Mouse (Mus musculus) urinary bladder, postnatal 36 days (tissue): ENCODE results near the gene Rsbn1.

Experiments used
- DNase-seq, 2 experiments: peaks; one replicate each; pipeline ENCODE4 v3.0.0; 2022; ENCODE audit warnings: low spot score in 2 of 2, mixed read lengths in 1 of 2

The Rsbn1 gene

GRCm38 (mm10) chr3:103914010-103914669, at the start of gene Rsbn1:
Gene Rsbn1 (plus strand): TSS chr3:103914120.
- peak; percentile 90 to 97 for DNase-seq

- no peak for DNase-seq
Observed at GRCm38 (mm10) chr3:103864200-103864599, 49.7 kb upstream of the Rsbn1 start.

GRCm38 (mm10) chr3:103867424-103867971, 46.4 kb upstream of the Rsbn1 start:
- no peak for DNase-seq

DNA sequence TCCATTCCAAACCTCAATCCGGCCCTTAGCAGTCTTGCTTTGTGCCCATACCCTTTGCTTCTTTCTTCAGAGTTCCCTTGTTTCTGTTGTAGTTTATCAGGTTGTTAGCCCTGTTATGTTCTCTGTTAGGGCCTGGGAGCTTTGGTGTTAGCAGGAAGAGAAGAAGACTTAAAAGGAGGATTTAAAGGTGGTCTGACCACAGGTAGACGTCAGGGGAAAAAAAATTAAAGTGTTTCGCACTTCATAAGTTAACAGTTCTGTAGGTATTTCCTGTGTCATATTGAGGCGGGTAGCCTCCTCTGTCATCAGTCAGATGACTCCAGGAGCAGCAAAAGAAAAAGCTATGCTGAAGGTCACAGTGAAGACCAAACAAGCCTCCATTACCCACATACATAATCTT, 45.9 kb upstream of the Rsbn1 start:
- no peak for DNase-seq

GRCm38 (mm10) chr3:103872663-103873098, 41.2 kb upstream of the Rsbn1 start:
- DNase-seq: no peak

GRCm38 (mm10) chr3:103874329-103874728, 39.6 kb upstream of the Rsbn1 start:
- no peak for DNase-seq

DNA sequence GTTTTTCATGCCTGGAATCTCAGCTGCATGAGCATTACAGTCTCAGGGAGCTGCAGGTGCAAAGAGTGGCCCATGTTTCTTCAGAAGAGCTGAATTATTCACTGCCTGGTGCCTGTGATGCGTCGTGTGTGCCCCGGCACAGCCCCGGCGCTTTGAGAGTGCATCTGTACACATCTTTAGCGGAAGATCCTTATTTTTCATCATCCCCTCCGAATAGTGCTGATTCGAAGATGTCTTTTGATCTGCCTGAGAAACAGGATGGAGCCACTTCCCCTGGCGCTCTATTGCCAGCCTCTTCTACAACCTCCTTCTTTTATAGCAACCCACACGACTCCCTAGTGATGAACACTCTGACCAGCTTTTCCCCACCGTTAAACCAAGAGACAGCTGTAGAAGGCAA, 28.0 kb upstream of the Rsbn1 start:
- DNase-seq: no peak

GRCm38 (mm10) chr3:103887581-103887980, 26.3 kb upstream of the Rsbn1 start:
- DNase-seq: peak; percentile 5 to 7

DNA sequence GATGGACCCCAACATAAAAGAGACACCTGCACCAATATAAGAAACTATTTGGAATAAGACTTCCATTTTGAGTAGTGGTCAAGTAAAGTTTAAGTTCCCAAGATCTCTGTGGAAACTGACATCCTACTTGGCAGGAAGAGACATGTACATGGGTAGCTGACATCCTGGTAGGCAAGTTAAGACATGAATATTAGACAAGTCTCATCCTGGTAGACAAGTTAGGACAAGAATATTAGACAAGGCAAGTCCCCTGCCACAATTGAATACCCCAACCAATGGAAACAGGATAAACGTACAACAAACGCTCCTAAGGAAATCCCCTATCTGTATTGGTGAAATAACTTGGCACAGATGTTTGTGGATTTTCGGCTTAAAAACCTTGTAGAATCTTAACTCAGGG, 20.5 kb upstream of the Rsbn1 start:
- DNase-seq: no peak

DNA sequence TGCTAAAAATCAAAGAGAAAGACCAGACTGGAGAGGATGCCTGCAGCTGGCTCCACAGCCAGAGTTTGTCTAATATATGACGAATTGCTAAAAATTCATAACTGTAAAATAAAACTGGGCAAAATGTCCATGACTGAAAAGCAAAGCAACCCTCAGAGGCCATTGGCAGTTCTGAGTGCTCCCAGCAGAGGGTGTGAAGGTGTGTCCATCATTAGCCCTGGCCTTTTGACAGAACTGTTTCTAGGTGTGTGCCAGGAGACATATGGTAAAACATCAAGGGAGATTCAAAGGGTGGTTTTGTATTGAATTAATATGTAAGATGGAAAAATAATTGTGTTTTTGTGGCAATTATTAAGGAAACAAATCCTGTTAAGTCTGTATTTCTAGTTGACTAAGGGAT, 9.2 kb upstream of the Rsbn1 start:
- DNase-seq: peak; percentile 17 to 42

DNA sequence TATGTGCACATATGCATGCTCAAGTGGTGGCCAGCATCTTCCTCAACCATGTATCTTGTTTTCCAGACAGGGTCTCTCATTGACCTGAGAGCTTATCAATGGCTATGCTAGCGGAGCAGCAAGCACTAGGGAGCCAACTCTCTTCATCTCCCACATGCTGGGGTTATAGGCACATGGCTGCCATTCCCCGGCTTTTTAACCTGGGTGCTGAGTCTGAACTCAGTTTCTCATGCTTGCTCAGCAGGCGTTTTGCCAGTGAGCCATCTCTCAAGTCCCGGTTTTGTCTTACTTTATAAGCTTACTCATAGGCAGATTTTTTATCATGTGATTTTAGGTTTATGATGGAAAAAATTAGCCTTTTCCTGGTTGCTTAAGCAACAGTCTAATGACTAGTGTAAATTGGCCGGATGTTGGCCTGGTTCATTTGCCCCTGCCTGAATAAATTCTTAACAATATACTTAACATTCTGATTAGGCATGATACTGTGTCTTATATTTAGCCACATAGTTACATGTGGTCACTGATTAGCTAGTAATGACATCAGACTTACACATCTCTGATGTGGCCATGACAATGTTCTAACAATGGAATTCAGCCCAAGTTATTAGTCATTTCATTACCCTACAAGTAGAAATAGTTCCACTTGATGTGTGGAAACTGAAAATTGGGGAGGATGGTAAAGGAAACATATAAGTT, 6.4 kb upstream of the Rsbn1 start:
- DNase-seq: no peak

DNA sequence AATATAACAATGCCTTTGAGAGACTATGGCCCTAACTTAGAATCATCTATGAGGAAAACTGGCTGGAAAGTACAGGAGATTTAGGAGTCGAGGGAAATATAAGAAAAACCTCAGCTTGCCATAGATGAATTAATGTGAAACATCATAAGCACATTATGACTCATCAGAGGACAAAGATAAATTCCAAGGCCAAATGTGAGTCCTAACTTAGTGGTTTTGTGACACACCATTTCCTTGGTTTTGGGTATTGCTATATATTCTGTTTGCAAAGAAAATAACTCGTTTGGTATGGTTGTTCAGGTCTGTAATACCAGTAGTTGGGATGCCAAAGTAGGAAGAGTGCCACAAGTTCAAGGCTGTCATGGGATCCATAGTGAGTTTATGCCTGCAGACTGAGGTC, 5.1 kb upstream of the Rsbn1 start:
- DNase-seq: no peak

DNA sequence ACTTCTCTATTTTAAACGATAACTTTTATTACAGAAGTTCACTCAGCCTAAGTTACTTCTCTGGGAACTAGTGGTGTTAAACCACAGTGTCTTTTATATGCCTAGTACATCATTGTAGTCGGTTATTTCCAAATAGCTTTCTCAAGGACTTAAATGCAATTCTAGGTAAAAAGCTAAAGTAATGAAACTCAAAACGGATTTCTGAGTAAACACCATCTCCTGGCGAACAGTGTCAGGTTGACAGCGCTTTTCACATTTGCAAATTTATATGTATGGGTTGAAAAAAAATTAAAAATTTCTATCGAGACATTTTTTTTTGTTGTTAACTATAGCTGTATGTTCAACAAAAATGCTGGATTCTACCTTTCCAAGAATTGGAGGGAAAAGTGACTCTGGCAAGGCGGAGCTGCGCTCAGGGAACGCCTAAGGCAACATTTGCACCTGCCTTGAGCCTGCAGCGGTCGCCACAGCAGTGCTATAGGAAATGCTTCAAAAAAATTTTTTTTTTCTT, 414 bp upstream of the Rsbn1 start:
- DNase-seq: no peak

DNA sequence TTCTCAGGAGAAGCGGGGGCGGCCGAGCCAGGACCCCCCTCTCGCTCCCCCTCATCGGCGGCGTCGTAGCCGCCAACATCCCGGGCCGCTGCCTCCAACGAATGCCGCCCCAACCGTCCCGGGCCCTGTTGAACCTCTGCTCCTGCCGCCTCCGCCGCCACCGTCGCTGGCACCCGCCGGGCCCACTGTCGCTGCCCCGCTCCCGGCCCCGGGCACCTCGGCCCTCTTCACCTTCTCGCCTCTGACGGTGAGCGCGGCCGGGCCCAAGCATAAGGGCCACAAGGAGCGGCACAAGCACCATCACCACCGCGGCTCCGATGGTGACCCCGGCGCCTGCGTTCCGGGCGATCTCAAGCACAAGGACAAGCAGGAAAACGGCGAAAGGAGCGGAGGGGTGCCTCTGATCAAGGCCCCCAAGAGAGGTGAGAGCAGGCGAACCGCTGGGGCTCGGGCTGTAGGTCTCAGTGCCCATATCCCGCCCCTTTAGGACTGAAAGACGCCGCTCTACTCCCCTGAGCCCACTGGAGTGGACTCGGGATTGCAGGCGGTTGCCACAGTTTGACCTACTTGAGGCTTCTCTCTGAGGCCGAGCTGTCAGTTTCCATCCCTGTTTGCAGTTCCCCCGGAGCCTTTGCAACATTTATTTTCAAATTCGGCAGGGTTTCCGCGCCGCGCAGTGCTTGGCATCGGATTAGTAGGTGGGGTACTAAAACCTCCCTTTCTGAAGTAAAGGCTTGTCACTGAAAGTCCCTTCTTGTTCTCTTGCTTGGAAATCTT, 1.0 kb downstream of the Rsbn1 start:
- peak; percentile 56 to 58 for DNase-seq

GRCm38 (mm10) chr3:103915509-103915896, 1.6 kb downstream of the Rsbn1 start:
- DNase-seq: no peak

- no peak for DNase-seq
Observed at GRCm38 (mm10) chr3:103916205-103916838, 2.4 kb downstream of the Rsbn1 start.

DNA sequence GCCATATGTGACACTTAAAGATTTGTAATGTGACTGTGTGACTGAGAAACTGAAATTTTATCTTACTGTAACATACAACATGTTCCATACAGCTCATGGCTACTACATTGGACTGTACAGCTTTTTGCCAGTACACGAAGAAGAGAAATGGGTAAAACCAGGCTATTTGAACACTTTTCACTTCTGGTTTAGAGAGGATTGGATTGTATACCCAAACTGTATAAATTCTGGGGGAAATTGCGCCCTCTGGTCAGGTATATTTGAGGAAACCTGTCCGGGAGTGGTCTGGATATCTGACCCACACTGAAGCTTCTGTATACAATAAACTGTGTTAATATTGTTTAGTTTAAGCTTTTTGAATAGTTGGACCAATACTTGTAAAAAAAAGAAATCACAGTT, 2.9 kb downstream of the Rsbn1 start:
- DNase-seq: no peak

GRCm38 (mm10) chr3:103920094-103920493, 6.2 kb downstream of the Rsbn1 start:
- no peak for DNase-seq

GRCm38 (mm10) chr3:103925302-103925701, 11.4 kb downstream of the Rsbn1 start:
- no peak for DNase-seq

DNA sequence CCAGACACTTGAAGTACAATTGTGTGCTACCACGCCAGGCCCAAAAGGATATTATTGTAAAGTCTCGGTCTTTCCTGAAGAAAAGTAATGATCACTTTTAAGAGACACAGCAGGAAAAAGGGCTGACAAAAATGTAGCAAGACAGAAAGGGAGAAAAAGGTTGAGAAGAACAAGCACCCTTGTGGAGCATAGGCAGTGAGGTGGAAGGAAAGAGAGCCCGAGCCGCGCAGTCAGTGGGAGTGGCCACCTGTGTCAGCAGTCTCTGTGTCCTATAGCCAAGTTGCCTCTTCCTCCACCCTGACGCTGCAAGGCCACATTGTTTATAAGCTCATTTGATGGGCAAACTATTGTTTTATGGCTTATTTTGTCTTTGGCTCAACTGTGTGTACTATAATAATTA, 13.6 kb downstream of the Rsbn1 start:
- DNase-seq: no peak

GRCm38 (mm10) chr3:103944794-103945562, 31.1 kb downstream of the Rsbn1 start:
- no peak for DNase-seq
